Mouse (Mus musculus) lung, postnatal 0 days (tissue): ENCODE measurements around the gene Hist1h2ag.

Source experiments
- CTCF ChIP-seq: IDR thresholded peaks from 2 replicates; pipeline ENCODE4 v1.5.1; 2016; ENCODE audit warnings: antibody characterized with exemption, mild to moderate bottlenecking
- EP300 ChIP-seq: IDR thresholded peaks from 2 replicates; pipeline ENCODE4 v1.6.1; 2016; ENCODE audit warnings: antibody characterized with exemption, mild to moderate bottlenecking, control low read depth

GRCm38 (mm10) chr13:22050591-22051522, 8.1 kb upstream of the Hist1h2ag start:
- TF ChIP-seq CTCF (peak; percentile 89), EP300 (no peak)
